Comparison of ENCODE assay signal across 17 mouse cellular contexts in genomic region chr1:82913025-82913424, GRCm38 (mm10). TPM values are rescaled to one million over a fixed set of nuclear protein-coding genes. Genes with fewer than 3 reads are reported as not detected.
DNase-seq lines count a peak whose midpoint lies in the region; ATAC-seq and TF ChIP-seq lines count a peak whose summit lies in the region.
"Had no signal": no experiment of that assay in that cellular context is flagged by ENCODE, and none has a peak within 500 bp of the region (broad histone marks: within the 10 kb centered on the region; RNA-seq: fewer than 3 reads in every experiment).

Gene A030005L19Rik, plus strand, starts transcription at chr1:82913325.

- no peak within 1 kb of the TSS for H3K4me3 ChIP-seq in layer of hippocampus, adult 2 months
- H3K4me3 ChIP-seq: embryonic facial prominence, embryonic 10.5 days; heart, embryonic 13.5 days; hindbrain, embryonic 15.5 days; limb, embryonic 13.5 days had no signal

- no peak within 1 kb of the TSS for H3K27ac ChIP-seq in layer of hippocampus, adult 2 months
- H3K27ac ChIP-seq: embryonic facial prominence, embryonic 10.5 days; heart, embryonic 13.5 days; hindbrain, embryonic 15.5 days; limb, embryonic 13.5 days had no signal

- no peak for DNase-seq in layer of hippocampus, adult 2 months (ENCODE audit: low spot score in 2 of 2)
- DNase-seq in layer of hippocampus, postnatal 14 days (ENCODE audit: low spot score in 2 of 2), result no peak
- DNase-seq in 3T3-L1 (ENCODE audit: low read depth, low spot score) (peak; percentile 37), 416B (ENCODE audit: low read depth) (peak; percentile 47), ZHBTc4 (ENCODE audit: low read depth, low spot score) (peak; percentile 38)
- DNase-seq in left cerebral cortex, postnatal 14 days (ENCODE audit: low spot score in 2 of 2), result no peak
- DNase-seq: adrenal gland, adult 8-10 months; cerebellum, adult 11-12 months; cerebellum, postnatal 25 days; heart, adult 11 months; heart, postnatal 36 days had no signal

- ATAC-seq in megakaryocyte, adult 5-6 weeks (ENCODE audit: poor library complexity, severe bottlenecking), result no peak
- ATAC-seq: forebrain, embryonic 14.5 days had no signal

- peak; percentile 44 for TF ChIP-seq CTCF in layer of hippocampus, adult 2 months (conservative IDR thresholded peaks at IDR 0.05)

- intact Hi-C loops in left cerebral cortex, postnatal 14 days (cut with DNase I), result no loop called here

RNA-seq across cellular contexts. Expression of gene A030005L19Rik, which starts in this region (rescaled TPM):
- 1 to 10 TPM in 1 of 2 experiments, under 1 TPM in 1; 0.47 to 1.3 TPM for total RNA-seq in layer of hippocampus, adult 2 months (2021)
- under 1 TPM in 1 of 2 experiments, not detected in 1; 0.83 TPM for total RNA-seq in layer of hippocampus, postnatal 14 days (2021)
- 0.31 and 0.34 TPM in 2 replicates for total RNA-seq in megakaryocyte, adult 5-6 weeks (2015)
- total RNA-seq in megakaryocyte, adult 5-6 weeks (2017), result not detected in 2 replicates
- not detected for total RNA-seq in left cerebral cortex, postnatal 14 days (2021)

Comparison
In these comparisons a context has a peak if more than half of its experiments do, and no peak if none do; other contexts are left out.
1. DNase-seq: peak in 3T3-L1 (single experiment), 416B (single experiment) and ZHBTc4 (single experiment); none in layer of hippocampus, adult 2 months (0 of 2), layer of hippocampus, postnatal 14 days (0 of 2) and left cerebral cortex, postnatal 14 days (0 of 2).